Mouse (Mus musculus) kidney, embryonic 16.5 days (tissue): Measurements from ENCODE around the gene Gstm5. TPM values are rescaled to one million over a fixed set of nuclear protein-coding genes. Genes with fewer than 3 reads are reported as not detected.
"Not testable (repeated sequence)": the region's sequence is repeated elsewhere in the genome, so short reads cannot be mapped to it uniquely, and the experiment has no call there.

ENCODE experiments used
- ATAC-seq: fragments of 200-750 bp; cut with Nextera tagmentation; 2 replicates; pipeline ENCODE4 v1.8.0; 2017; ENCODE audit warnings: moderate TSS enrichment; ENCODE audit not compliant: low FRiP score, low TSS enrichment
- H3K27ac ChIP-seq: fragments of 300-500 bp; sonication (generic); 2 replicates; pipeline ENCODE4 v1.5.1; 2014; ENCODE audit warnings: low read length
- H3K27me3 ChIP-seq: fragments of 300-500 bp; sonication (generic); 2 replicates; pipeline ENCODE4 v1.6.1; 2014; ENCODE audit warnings: low read length, control low read depth, mixed read lengths; ENCODE audit not compliant: insufficient read depth
- H3K36me3 ChIP-seq: fragments of 300-500 bp; sonication (generic); 2 replicates; pipeline ENCODE4 v1.6.1; 2014; ENCODE audit warnings: low read length, control low read depth, mixed read lengths; ENCODE audit not compliant: insufficient read depth
- H3K4me1 ChIP-seq: fragments of 300-500 bp; sonication (generic); 2 replicates; pipeline ENCODE4 v1.6.1; 2014; ENCODE audit warnings: low read length, control low read depth, mixed read lengths; ENCODE audit not compliant: insufficient read depth
- H3K4me2 ChIP-seq: fragments of 300-500 bp; sonication (generic); replicated peaks from 2 replicates; pipeline ENCODE4 v1.6.1; 2014; ENCODE audit warnings: low read depth, low read length
- H3K4me3 ChIP-seq: fragments of 300-500 bp; sonication (generic); 2 replicates; pipeline ENCODE4 v1.5.1; 2014; ENCODE audit warnings: mild to moderate bottlenecking, low read length
- H3K9ac ChIP-seq: fragments of 300-500 bp; sonication (generic); replicated peaks from 2 replicates; pipeline ENCODE4 v1.6.1; 2014; ENCODE audit warnings: low read length
- H3K9me3 ChIP-seq: fragments of 300-500 bp; sonication (generic); 2 replicates; pipeline ENCODE4 v1.6.1; 2016; ENCODE audit warnings: low read length, control low read depth
- WGBS: fragments of 180-500 bp; shearing (Covaris S2); extraction: QIAGEN DNeasy Blood & Tissue Kit; methylation state at CpG from one replicate; pipeline ENCODE4 v1.1.7; 2014; 5-methylcytosine and 5-hydroxymethylcytosine counted together
- polyA plus RNA-seq: library from polyadenylated mRNA; unstranded; fragments of >200 nt; fragmentation: Nextera tagmentation; extraction: Ambion mirVana; gene quantifications from 2 replicates; pipeline ENCODE4 v1.2.1, GENCODE M21; 2015

The Gstm5 gene
- polyA plus RNA-seq, 1 experiment from 2014 or later = 171 TPM

- 47% methylated on average over 13 of the region's 13 CpGs for WGBS
- H3K9me3 ChIP-seq = no peaks in the 10 kb centered on the region
- H3K27ac ChIP-seq = no peak overlapping the region
- no peak overlapping the region for H3K4me3 ChIP-seq
- H3K9ac ChIP-seq = no peak overlapping the region
- peaks cover 8% of the 10 kb centered on the region for H3K4me1 ChIP-seq
- ATAC-seq = no peak
- H3K27me3 ChIP-seq = no peaks in the 10 kb centered on the region
- H3K4me2 ChIP-seq = no peak overlapping the region
- no peaks in the 10 kb centered on the region for H3K36me3 ChIP-seq
Observed at GRCm38 (mm10) chr3:107855368-107855767, 40.3 kb upstream of the Gstm5 start.

- 48% methylated on average over 6 of the region's 6 CpGs for WGBS
- no peak overlapping the region for H3K4me2 ChIP-seq
- ATAC-seq = peak; percentile 35; the same call in 1 of the 2 replicates
- H3K9ac ChIP-seq = no peak overlapping the region
- no peak overlapping the region for H3K4me3 ChIP-seq
- no peak overlapping the region for H3K27ac ChIP-seq
- no peaks in the 10 kb centered on the region for H3K9me3 ChIP-seq
- no peaks in the 10 kb centered on the region for H3K4me1 ChIP-seq
- H3K27me3 ChIP-seq = no peaks in the 10 kb centered on the region
- H3K36me3 ChIP-seq = no peaks in the 10 kb centered on the region
Observed at GRCm38 (mm10) chr3:107857646-107858045, 38.0 kb upstream of the Gstm5 start.

GRCm38 (mm10) chr3:107861483-107861882, 34.1 kb upstream of the Gstm5 start:
- not testable (repeated sequence) for H3K27ac ChIP-seq, H3K9ac ChIP-seq, H3K4me2 ChIP-seq, H3K36me3 ChIP-seq, H3K4me1 ChIP-seq, H3K4me3 ChIP-seq, H3K27me3 ChIP-seq, ATAC-seq, H3K9me3 ChIP-seq
- 85% methylated on average over 5 of the region's 5 CpGs for WGBS

- ATAC-seq = no peak
- H3K4me2 ChIP-seq = no peak overlapping the region
- H3K4me1 ChIP-seq = no peaks in the 10 kb centered on the region
- no peak overlapping the region for H3K27ac ChIP-seq
- no peaks in the 10 kb centered on the region for H3K9me3 ChIP-seq
- no peak overlapping the region for H3K9ac ChIP-seq
- no peaks in the 10 kb centered on the region for H3K36me3 ChIP-seq
- 81% methylated on average over 2 of the region's 2 CpGs for WGBS
- H3K27me3 ChIP-seq = no peaks in the 10 kb centered on the region; the same call in 1 of the 2 replicates
- H3K4me3 ChIP-seq = no peak overlapping the region
Observed at GRCm38 (mm10) chr3:107862471-107862870, 33.1 kb upstream of the Gstm5 start.

GRCm38 (mm10) chr3:107863471-107863870, 32.1 kb upstream of the Gstm5 start:
- Histone ChIP-seq H3K4me2 (no peak overlapping the region), H3K9me3 (no peaks in the 10 kb centered on the region), H3K36me3 (no peaks in the 10 kb centered on the region), H3K4me1 (no peaks in the 10 kb centered on the region), H3K9ac (no peak overlapping the region), H3K27ac (no peak overlapping the region), H3K27me3 (no peaks in the 10 kb centered on the region; the same call in 1 of the 2 replicates), H3K4me3 (no peak overlapping the region)
- 86% methylated on average over 5 of the region's 5 CpGs for WGBS
- ATAC-seq = no peak

GRCm38 (mm10) chr3:107863898-107864603, 31.6 kb upstream of the Gstm5 start:
- Histone ChIP-seq H3K27ac (no peak overlapping the region), H3K9ac (no peak overlapping the region), H3K36me3 (no peaks in the 10 kb centered on the region), H3K9me3 (no peaks in the 10 kb centered on the region), H3K4me1 (peaks cover 4% of the 10 kb centered on the region; the same call in 1 of the 2 replicates), H3K4me2 (no peak overlapping the region), H3K4me3 (no peak overlapping the region), H3K27me3 (no peaks in the 10 kb centered on the region; the same call in 1 of the 2 replicates)
- WGBS = 3% methylated on average over 2 of the region's 2 CpGs
- peak; percentile 86 for ATAC-seq

GRCm38 (mm10) chr3:107865364-107866091, 30.1 kb upstream of the Gstm5 start:
- H3K9me3 ChIP-seq = no peaks in the 10 kb centered on the region
- no peak overlapping the region for H3K4me3 ChIP-seq
- ATAC-seq = no peak
- no peaks in the 10 kb centered on the region; the same call in 1 of the 2 replicates for H3K27me3 ChIP-seq
- no peaks in the 10 kb centered on the region for H3K36me3 ChIP-seq
- 62% methylated on average over 10 of the region's 10 CpGs for WGBS
- H3K4me1 ChIP-seq = peaks cover 8% of the 10 kb centered on the region; the same call in 1 of the 2 replicates
- no peak overlapping the region for H3K4me2 ChIP-seq
- no peak overlapping the region for H3K9ac ChIP-seq
- H3K27ac ChIP-seq = no peak overlapping the region

- Histone ChIP-seq H3K9me3 (no peaks in the 10 kb centered on the region), H3K4me3 (no peak overlapping the region), H3K36me3 (no peaks in the 10 kb centered on the region), H3K4me1 (peaks cover 8% of the 10 kb centered on the region; the same call in 1 of the 2 replicates), H3K27me3 (no peaks in the 10 kb centered on the region; the same call in 1 of the 2 replicates), H3K27ac (no peak overlapping the region), H3K4me2 (no peak overlapping the region), H3K9ac (no peak overlapping the region)
- 9% methylated on average over 8 of the region's 8 CpGs for WGBS
- peak; percentile 42 for ATAC-seq
Observed at GRCm38 (mm10) chr3:107867086-107867485, 28.5 kb upstream of the Gstm5 start.

- ATAC-seq = no peak
- Histone ChIP-seq H3K27me3 (no peaks in the 10 kb centered on the region; the same call in 1 of the 2 replicates), H3K9ac (no peak overlapping the region), H3K9me3 (no peaks in the 10 kb centered on the region), H3K4me1 (peaks cover 8% of the 10 kb centered on the region; the same call in 1 of the 2 replicates), H3K27ac (no peak overlapping the region), H3K4me3 (no peak overlapping the region), H3K4me2 (no peak overlapping the region), H3K36me3 (no peaks in the 10 kb centered on the region)
- 91% methylated on average over 22 of the region's 22 CpGs for WGBS
Observed at GRCm38 (mm10) chr3:107868452-107868851, 27.2 kb upstream of the Gstm5 start.

GRCm38 (mm10) chr3:107869097-107869496, 26.5 kb upstream of the Gstm5 start:
- H3K4me3 ChIP-seq = no peak overlapping the region
- no peak overlapping the region for H3K4me2 ChIP-seq

More at GRCm38 (mm10) chr3:107869097-107869496, 26.5 kb upstream of the Gstm5 start:
- H3K27ac ChIP-seq = no peak overlapping the region
- H3K9me3 ChIP-seq = no peaks in the 10 kb centered on the region
- H3K9ac ChIP-seq = no peak overlapping the region
- H3K27me3 ChIP-seq = no peaks in the 10 kb centered on the region; the same call in 1 of the 2 replicates
- no peaks in the 10 kb centered on the region for H3K36me3 ChIP-seq
- ATAC-seq = no peak
- H3K4me1 ChIP-seq = peaks cover 8% of the 10 kb centered on the region; the same call in 1 of the 2 replicates
- WGBS = 41% methylated on average over 7 of the region's 7 CpGs
